In the genomic region with DNA sequence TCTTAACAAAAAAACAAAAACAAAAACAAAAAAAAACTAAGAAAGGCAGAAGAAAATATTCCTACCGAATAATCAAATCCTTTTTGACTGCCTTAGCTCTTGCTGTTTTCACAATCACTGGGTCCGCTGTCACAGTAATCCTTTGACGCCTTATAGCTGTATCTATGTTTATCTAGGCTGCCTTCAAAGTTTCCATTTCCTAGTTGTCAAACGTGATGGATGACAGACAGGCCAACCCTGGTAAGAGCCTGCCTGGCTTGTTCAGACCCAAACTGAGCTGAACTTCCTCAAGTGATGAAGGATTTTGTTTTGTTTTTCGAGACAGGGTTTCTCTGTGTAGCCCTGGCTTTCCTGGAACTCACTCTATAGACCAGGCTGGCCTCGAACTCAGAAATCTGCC, we compare ENCODE assay signal across 8 mouse cellular contexts. TPM values are rescaled to one million over a fixed set of nuclear protein-coding genes. Genes with fewer than 3 reads are reported as not detected.
DNase-seq lines count a peak whose midpoint lies in the region; ATAC-seq lines count a peak whose summit lies in the region.

No protein-coding gene starts in this region.

- DNase-seq in embryo, embryonic 10 days (ENCODE audit: low spot score): peak; percentile 21
- no peak for DNase-seq in embryo, embryonic 11 days
- DNase-seq in kidney, postnatal 25 days: no peak
- peak; percentile 8 for DNase-seq in 3T3-L1 (ENCODE audit: low read depth, low spot score)
- DNase-seq in frontal cortex, postnatal 10 days (ENCODE audit: low spot score in 2 of 2): no peak
- DNase-seq in T-cell, adult 2 months (ENCODE audit: low spot score): no peak

- H3K4me3 ChIP-seq in kidney, embryonic 15.5 days (replicated peaks): no peak overlapping the region
- H3K4me3 ChIP-seq in intestine, embryonic 15.5 days (replicated peaks): no peak overlapping the region

- peaks cover 14% of the 10 kb centered on the region for H3K4me1 ChIP-seq in kidney, embryonic 15.5 days
- peaks cover 11% of the 10 kb centered on the region for H3K4me1 ChIP-seq in intestine, embryonic 15.5 days (replicated peaks)

- no peak overlapping the region for H3K27ac ChIP-seq in kidney, embryonic 15.5 days
- no peak overlapping the region for H3K27ac ChIP-seq in intestine, embryonic 15.5 days

- no peaks in the 10 kb centered on the region for H3K27me3 ChIP-seq in kidney, embryonic 15.5 days
- no peaks in the 10 kb centered on the region for H3K27me3 ChIP-seq in intestine, embryonic 15.5 days (replicated peaks)

- no peak for ATAC-seq in kidney, embryonic 15.5 days (replicated peaks; ENCODE audit: low FRiP score)
- no peak for ATAC-seq in intestine, embryonic 15.5 days

- H3K4me2 ChIP-seq in kidney, embryonic 15.5 days: peak overlapping the region; percentile 94
- peak overlapping the region; percentile 91; the same call in 1 of the 2 replicates for H3K4me2 ChIP-seq in intestine, embryonic 15.5 days (replicated peaks)

- H3K9me3 ChIP-seq in kidney, embryonic 15.5 days (replicated peaks): no peaks in the 10 kb centered on the region
- H3K9me3 ChIP-seq in intestine, embryonic 15.5 days: no peaks in the 10 kb centered on the region

- no peak overlapping the region for H3K9ac ChIP-seq in kidney, embryonic 15.5 days
- no peak overlapping the region for H3K9ac ChIP-seq in intestine, embryonic 15.5 days

- no peaks in the 10 kb centered on the region for H3K36me3 ChIP-seq in kidney, embryonic 15.5 days
- no peaks in the 10 kb centered on the region for H3K36me3 ChIP-seq in intestine, embryonic 15.5 days

- 57% methylated on average over 6 of the region's 6 CpGs for WGBS in kidney, embryonic 15.5 days
- WGBS in intestine, embryonic 15.5 days: 44% methylated on average over 6 of the region's 6 CpGs

RNA-seq across cellular contexts. Expression of a gene that starts 0.7 kb away (rescaled TPM):
- 66.8 and 72.0 TPM in 2 replicates for polyA plus RNA-seq in kidney, embryonic 15.5 days (2015; fragmentation: Nextera tagmentation; extraction: Ambion mirVana)
- 193 and 195 TPM in 2 replicates for polyA plus RNA-seq in intestine, embryonic 15.5 days (2015; fragmentation: Nextera tagmentation; extraction: Ambion mirVana)

RNA-seq across cellular contexts. Expression of a gene that starts 1.1 kb away (rescaled TPM):
- 37.8 and 45.0 TPM in 2 replicates for polyA plus RNA-seq in kidney, embryonic 15.5 days (2015; fragmentation: Nextera tagmentation; extraction: Ambion mirVana)
- 34.6 and 40.1 TPM in 2 replicates for polyA plus RNA-seq in intestine, embryonic 15.5 days (2015; fragmentation: Nextera tagmentation; extraction: Ambion mirVana)

Comparison
In these comparisons a context has a peak if more than half of its experiments do, and no peak if none do; other contexts are left out.
1. DNase-seq: peak in embryo, embryonic 10 days (single experiment) and 3T3-L1 (single experiment); none in embryo, embryonic 11 days (single experiment), kidney, postnatal 25 days (0 of 2), frontal cortex, postnatal 10 days (0 of 2) and T-cell, adult 2 months (single experiment).